Mouse (Mus musculus) adrenal gland, adult (tissue): ENCODE measurements around the gene Mme.

Experiments
- DNase-seq, 2 experiments: peaks; one replicate each; pipeline ENCODE4 v3.0.0; 2022 to 2023; ENCODE audit warnings: low spot score in 1 of 2; ENCODE audit not compliant: inconsistent age in 2 of 2

Mme gene

GRCm38 (mm10) chr3:63241099-63241587, at the start of gene Mme:
Gene Mme (plus strand): TSS chr3:63241537.
- DNase-seq, result no peak

DNA sequence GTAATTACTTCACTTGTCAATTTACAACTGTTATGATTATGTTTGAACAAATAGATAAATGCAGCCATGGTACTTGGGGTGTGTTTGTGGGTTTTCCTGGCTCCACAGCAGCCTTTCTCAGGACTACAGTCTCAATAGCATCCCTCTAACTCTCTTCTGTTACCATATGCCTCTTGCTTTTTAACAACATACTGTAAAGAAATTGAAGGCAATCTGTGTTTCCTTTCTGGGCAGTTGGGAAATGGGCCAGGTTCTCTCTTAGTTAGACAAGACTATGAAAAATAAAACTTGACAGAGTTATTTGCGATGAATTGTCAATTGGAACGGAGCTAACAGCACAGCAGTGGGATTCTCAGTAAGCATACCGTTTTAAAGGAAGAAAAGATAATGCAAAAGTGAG, 44.8 kb upstream of the Mme start:
- DNase-seq, result no peak

DNA sequence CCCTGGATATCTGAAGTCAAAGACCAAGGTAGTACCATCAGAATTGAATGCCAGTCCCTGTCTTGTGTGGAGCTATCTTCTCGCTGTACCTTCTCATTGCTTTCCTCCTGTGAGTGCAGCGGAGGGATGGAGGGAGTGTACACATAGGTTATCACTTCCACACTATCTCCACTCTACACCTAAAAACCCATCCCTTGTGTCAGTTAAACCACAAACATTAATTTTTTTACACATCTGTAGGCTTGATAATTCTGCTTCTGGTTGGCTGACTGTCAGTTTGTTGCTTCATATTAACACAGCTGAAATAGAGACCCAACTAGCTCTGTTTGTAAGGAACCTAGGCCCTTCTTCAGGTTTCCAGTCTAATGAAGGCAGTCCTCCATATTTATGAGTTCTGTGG, 43.3 kb upstream of the Mme start:
- DNase-seq, result no peak

GRCm38 (mm10) chr3:63221867-63222591, 19.3 kb upstream of the Mme start:
- no peak for DNase-seq

GRCm38 (mm10) chr3:63223676-63224075, 17.7 kb upstream of the Mme start:
- no peak for DNase-seq

DNA sequence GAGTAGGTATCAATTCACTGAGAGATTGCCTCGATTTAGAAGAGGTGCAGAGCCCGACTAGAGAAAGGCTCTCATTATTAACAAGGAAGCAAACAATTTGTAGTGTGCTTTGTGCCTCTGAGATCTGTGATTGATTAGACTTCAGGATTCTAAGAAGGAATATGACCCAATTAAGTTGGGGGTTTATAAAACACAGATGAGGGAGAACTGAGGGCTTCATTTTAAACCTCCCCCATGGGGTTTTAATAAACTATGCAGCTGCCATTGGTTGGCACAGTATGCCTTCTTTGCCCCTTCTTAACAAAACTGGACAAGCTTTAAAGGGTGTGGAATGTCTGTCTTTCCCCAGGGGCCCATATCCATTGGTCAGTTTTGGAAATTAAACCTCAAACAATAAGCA, 5.4 kb upstream of the Mme start:
- no peak for DNase-seq

- DNase-seq, result no peak
These were observed 2.4 kb downstream of the Mme start for GRCm38 (mm10) chr3:63243721-63244120.

GRCm38 (mm10) chr3:63272091-63272490, 30.8 kb downstream of the Mme start:
- DNase-seq, result no peak

DNA sequence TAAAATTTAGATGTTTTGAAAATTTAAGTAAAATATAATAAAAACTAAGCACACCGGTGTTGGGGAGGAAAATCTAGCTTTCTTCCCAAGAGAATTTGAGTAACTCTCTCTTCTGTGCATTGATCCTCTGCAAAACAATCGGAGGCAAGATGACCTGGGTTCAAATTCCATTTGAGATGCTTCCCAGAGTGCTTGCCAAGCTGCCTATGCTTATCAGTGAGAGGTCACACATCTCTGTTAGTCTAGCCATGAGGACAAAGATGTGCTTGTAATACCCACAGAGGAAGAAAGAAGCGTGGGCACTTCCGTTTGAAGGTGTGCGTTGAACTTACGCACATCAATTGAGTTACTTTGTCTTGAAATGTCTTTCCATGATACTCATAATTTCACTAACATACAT, 53.0 kb downstream of the Mme start:
- no peak for DNase-seq

DNA sequence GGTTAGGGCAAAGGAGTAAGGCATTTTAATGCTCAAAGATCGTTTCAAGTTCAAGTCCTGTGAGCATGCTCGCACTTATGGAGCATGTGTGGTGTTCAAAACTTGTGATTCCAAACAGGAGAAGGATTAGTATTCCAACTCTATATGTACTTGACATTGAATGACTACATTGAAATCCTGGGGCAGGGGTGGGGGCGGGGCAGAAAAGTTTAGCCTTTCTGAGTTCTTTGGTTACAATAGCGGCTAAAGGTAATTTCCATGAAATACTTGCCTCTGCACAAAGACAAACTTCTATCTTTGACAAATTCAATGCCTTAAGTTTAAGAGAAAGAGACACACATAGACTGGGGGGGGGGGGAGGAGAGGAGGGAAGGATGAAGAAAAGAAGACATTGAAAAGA, 53.5 kb downstream of the Mme start:
- no peak for DNase-seq

GRCm38 (mm10) chr3:63295237-63295636, 53.9 kb downstream of the Mme start:
- peak in 1 of 2 experiments; percentile 81 for DNase-seq

DNA sequence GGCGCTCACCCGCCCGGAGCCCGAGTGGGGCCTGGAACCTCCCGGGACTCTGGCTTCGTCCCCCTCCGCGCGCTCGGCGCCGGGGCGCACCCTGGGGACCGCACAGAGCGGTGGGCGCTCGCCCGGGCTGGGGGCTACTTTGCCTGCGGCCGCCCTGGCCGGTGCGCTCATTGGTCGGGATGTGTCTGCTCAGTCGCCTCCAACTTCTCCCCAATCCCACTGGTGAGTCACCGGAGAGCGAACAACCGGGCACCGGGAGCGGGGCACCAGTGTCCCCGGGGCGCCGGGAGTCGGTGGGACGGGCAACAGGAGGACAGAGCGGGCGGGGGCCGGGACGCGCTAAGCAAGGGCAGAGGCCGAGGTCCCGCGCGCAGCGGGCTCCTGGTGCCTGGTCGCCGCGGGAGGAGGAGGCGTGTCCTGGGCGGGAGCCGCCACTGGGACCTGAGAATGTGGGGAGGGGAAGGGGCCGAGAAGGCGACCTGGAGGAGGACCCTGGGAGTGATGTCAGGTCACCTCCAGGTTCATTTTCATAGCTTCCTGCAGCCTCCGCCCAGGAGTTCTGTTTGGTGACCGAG, 54.4 kb downstream of the Mme start:
- DNase-seq, result peak; percentile 25 to 82

GRCm38 (mm10) chr3:63296411-63296810, 55.1 kb downstream of the Mme start:
- peak in 1 of 2 experiments; percentile 73 for DNase-seq

DNA sequence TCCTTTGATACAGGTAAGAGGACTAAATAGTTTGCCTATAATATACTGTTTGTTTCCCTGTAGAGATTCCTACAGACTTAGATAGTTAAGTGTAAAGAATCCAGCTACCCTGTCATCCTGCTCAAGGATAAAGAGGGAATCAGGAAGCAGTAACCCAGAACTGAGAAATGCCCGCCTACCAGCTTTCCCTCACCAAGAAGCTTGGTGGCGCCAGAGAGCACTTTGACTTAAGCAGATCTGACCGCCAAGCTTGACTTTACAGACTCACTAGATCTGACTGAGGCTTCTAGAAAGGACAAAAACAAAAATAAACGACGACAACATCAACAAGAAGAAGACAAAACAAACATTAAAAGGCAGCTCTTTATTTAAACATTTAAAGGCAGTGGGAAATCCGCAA, 56.5 kb downstream of the Mme start:
- peak; percentile 55 to 90 for DNase-seq

DNA sequence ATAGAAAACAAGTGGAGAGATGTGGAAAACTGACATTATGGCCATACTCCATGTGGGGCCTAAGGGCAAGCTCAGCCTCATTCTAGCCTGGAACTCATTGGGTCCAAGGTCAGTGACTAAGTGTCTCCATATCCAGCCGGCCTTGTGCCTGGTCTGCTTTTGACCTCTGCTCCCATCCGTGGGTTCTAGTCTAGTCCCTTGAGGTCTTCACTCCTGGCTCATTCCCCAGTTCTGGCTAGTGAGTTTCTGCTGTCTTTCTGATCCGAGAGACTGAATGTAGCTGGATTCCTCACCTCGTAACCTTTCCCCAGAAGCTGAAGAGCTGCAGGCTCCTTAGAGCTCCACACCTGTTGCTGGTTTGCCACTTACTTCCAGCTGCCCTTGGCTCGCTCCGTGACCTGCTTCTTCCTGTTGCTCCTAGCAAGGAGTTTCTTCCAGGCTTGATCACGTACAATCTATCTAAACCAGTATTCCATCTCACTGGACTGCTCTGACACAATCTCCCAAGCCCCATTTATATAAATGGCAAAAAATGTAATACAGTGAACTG, 73.9 kb downstream of the Mme start:
- peak in 1 of 2 experiments; percentile 52 for DNase-seq

DNA sequence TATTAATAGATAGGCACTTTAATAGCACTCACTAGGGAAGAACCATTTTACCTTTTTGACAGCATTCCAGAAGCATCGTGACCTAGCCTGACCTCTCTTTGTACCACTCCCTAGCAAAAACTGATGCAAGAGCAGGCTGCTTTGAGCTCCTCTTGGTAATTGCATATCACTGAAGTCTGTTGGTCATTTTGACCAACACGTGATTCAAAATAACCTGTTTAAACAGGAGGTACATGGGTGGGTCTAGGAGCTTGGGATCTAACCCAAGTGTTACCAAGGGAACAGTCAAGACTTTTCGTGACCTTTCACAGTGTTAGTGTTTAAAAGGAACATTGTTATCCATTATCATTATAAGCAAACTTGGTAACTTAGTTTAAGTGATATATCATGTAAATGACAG, 76.2 kb downstream of the Mme start:
- no peak for DNase-seq

DNA sequence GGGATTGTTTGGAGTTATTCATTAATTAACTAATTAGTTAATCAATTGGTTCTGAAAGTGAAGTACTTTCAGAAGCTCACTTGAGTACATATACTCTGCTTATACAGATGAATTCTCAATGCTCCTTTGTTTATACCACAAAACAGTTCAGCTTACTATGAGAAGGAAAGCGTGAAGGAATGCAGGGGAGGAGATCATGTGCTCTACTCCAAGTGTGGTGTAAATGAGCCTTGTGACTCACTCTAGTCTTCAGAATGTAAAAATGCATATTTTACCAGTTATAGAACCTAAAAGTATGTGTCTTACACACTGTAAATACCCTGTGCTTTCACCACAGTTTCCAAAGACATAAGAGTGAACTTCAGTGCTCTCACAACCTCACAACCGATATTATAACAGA, 84.3 kb downstream of the Mme start:
- DNase-seq, result no peak

DNA sequence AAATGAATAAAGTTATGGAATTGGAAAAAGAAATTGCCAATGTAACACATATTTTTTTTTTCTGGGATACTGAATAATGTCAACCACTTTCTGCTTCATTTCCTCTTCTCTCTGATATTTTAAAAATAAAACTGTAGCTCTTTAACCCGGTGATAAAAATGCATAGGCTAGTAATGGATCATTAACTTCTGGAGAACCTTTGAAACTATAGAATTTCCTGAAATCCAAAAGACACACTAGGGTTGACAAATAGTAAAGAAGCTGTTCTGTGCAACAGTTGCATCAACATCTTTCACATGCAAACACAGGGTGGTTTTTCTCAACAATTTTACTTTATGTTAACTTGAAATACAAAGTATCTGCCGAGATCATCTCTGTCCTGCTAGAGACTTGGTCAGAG, 98.8 kb downstream of the Mme start:
- no peak for DNase-seq

DNA sequence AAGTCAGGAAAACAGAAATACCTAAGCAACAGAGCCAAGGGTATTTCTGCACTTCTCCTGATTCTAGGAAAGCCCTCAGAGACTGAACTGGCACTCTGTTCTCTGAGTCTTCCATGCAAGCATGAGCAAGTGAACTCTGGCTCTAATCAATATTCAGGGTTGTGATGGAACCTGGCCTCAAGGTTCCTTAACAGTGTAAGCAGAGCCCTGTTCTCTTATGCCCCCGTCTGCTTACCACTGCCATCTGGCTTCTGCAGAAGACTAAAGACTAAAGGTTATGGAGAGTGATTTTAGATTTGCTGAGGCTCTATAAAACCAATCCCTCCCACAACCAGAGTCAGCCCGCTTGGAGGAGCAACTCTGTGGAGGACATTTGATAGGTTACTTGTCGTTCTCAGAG, 99.2 kb downstream of the Mme start:
- no peak for DNase-seq

DNA sequence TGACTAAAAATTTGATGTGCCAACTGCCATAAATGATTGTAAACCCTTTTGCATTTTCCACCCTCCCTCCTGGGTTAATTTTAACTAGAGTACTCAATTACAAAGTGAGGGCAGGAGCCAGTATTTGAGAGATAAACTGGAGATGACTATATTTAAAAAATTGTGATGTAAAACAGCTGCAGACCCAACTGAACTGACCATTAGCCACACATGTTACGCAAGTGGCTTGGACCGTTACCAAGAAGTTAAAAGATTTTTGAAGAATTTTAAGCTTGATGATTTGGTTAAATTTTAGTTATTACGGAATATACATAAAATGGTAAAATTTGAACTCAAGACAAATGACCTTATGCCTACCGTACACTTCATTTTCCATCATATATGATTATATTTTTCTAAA, 100.1 kb downstream of the Mme start:
- no peak for DNase-seq

DNA sequence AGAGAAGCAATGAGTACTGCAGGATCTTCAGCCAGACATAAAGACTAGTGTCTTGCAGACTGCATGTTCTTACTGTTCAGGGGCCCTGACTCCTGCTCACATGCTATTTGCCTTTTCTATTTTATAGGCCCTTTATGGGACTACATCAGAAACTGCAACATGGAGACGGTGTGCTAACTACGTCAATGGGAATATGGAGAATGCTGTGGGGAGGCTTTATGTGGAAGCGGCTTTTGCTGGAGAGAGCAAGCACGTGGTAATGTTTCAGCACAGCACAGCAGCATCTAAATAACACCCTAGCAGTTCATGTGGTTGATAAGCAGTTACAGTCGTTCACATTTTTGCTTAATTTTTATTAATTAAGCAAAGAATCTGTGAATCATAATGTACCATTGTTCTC, 103.7 kb downstream of the Mme start:
- DNase-seq, result no peak

GRCm38 (mm10) chr3:63348893-63349426, 107.6 kb downstream of the Mme start:
- no peak for DNase-seq
